Mouse (Mus musculus) liver, postnatal 0 days (tissue): ENCODE measurements at regions not wholly inside any gene's neighbourhood (a gene's known extent, or its start where the extent isn't known, plus 50 kb on each side); places are given as distances from the start of the nearest gene placed in this dataset.

Source experiments
- CTCF ChIP-seq: sonication (generic); IDR thresholded peaks from 2 replicates; pipeline ENCODE4 v1.5.1; 2016; ENCODE audit warnings: antibody characterized with exemption, low read depth
- EP300 ChIP-seq: IDR thresholded peaks from 2 replicates; pipeline ENCODE4 v1.6.1; 2016; ENCODE audit warnings: antibody characterized with exemption, low read depth, mild to moderate bottlenecking

- no peak for TF ChIP-seq CTCF
- no peak for TF ChIP-seq EP300
Measured at GRCm38 (mm10) chr3:104585303-104585702, 53.2 kb upstream of the Slc16a1 start.
